Mouse (Mus musculus) gastrocnemius, adult 18-20 months (tissue): Measurements from ENCODE around the gene Pycr1. TPM values are rescaled to one million over a fixed set of nuclear protein-coding genes. Genes with fewer than 3 reads are reported as not detected.

Experiments used
- DNase-seq: peaks from one replicate; pipeline ENCODE4 v3.0.0; 2021; ENCODE audit warnings: low spot score
- total RNA-seq, 2 experiments: library from RNA; stranded (reverse); gene quantifications; 2 replicates each; pipeline ENCODE4 v1.2.3; 2021

Pycr1 gene
- total RNA-seq, 2 experiments from 2014 or later: 2.8 to 3.2 TPM

DNA sequence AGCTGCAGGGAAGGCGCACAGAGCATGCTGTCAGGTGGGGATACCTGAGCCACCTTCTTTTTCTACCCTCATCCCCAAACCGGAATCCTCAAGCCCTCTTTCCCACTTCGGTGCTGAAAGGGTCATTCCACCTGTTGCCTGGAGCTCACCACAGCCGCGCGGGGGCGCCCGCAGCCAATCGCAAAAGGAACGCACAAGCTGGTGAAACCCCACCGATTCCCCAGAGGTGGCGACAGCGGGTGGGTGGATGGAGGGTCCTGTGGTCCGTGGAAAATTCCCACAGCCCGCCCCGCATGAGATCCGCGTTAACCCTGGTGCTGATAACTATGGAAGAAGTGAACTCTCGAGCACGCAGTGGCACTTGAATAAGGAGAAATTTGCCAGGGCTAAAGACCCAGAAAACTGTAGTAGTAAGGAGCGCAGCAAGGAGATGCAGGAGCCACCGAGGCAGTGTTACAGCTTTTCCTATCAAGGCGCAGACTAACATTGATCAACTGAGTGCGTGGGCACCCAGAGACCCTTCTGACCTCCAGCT lies 15.4 kb upstream of the Pycr1 start:
- peak; percentile 81 for DNase-seq

DNA sequence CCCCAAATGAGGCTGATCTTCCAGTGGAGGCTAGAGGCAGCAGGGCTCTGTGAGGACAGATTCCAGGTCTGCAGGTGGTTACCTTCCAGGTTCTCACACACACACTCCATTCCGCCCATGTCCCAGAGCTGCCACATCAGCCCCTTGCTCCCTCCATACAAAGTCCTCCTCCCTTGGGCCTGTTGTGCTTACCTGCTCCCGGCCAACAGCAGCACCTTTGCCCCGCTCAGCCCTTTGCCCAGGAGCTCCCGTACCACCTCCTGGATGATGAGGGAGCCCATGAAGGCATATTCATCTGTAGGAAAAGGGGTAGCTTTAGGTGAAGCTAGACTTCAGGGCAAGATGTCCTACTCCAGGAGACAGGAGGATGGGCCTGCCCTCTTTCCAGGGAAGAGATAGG lies 13.7 kb upstream of the Pycr1 start:
- no peak for DNase-seq

DNA sequence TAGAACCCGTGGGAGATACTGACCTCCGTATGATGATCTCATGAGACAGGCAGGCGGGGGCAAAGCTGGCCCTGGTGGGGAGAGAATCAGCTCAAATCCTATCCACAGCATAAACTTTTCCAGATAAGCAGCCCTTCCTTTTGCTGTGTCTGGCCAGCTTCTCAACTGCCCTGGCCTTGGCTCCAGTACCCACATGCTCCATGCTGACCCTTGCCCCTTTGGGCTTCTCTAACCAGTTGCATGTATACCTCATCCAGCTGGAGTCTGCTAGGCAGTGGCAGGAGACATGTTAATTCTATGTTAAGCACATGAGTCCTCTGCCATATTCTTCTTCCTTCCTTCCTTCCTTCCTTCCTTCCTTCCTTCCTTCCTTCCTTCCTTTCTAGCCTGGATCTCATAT lies 11.2 kb upstream of the Pycr1 start:
- no peak for DNase-seq

DNA sequence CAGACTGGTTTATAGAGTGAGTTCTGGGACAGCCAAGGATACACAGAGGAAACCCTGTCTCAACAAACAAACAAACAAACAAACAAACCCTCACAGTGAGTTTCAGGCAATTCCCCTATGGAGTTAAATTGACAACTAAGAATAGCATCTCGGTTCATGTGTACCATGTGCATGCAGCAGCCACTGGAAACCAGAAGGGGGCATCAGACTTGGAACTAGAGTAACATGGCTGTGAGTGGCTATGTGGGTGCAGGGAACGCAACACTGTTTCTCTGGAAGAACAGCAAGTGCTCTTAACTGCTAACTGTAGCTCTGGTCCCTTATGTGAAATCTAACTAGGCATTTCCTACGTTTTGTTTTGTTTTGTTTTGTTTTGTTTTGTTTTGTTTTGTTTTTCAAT lies 8.3 kb upstream of the Pycr1 start:
- no peak for DNase-seq

DNA sequence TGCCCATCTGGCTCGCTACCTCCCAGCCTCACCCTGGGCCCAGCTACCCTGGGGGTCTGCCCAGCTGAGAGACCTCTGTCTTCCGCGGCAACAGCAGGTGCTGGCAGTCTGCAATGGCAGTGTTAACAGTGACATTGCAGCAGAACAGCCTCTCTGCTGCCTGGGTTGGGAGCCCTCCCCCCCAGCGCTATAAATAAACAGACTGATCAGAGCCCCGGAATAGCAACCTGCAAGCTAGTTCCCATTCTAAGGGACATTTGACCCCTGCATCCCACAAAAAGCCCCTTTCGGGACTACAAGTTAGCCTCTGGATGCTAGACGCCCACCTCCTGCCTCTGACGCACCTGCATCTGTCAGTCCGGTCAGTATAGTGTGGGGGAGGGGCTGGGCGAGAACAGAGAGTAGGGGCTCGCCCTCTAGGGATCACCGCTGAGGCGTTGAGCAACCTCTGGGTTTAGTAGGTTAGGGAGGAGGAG lies 4.5 kb upstream of the Pycr1 start, which contains the start of gene Myadml2:
Gene Myadml2 (minus strand): TSS at position 158 of the 476 bp plus-strand sequence.
- DNase-seq: peak; percentile 70

DNA sequence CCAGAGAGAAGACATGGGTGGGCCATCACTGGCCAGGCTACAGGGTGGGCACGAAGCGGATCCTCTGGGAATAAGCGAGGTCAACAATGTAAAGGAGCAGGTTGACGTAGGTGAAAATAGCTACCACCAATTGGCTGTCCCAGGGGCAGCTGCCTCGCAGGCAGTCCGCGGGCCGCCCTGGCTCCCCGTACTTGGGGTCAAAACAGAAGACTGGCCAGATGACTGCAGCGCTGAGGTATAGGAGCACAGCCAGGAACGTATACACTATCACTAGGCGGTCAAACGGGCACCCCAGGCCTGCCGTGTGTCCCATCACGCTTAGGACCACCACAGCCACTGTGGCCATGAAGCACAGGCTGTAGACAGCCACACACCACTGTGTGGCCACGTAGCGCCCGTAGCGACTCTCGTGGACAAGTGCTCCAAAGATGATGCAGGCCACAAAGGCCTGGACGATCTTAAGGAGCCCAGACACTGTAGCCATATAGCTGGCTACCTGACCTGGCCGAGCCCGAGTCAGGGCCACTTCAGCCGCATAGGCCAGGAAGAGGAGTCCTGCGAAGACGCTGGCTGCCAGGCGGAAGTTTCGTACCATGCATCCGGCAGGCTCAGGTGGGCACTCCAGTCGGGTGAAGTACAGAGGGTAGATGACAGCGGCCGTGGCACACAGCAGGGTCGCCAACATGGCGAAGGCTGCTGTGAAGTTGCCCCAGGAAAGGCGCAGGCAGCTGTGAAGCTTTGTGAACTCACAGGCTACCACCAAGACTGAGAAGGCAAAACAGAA lies 3.7 kb upstream of the Pycr1 start:
- DNase-seq: no peak

DNA sequence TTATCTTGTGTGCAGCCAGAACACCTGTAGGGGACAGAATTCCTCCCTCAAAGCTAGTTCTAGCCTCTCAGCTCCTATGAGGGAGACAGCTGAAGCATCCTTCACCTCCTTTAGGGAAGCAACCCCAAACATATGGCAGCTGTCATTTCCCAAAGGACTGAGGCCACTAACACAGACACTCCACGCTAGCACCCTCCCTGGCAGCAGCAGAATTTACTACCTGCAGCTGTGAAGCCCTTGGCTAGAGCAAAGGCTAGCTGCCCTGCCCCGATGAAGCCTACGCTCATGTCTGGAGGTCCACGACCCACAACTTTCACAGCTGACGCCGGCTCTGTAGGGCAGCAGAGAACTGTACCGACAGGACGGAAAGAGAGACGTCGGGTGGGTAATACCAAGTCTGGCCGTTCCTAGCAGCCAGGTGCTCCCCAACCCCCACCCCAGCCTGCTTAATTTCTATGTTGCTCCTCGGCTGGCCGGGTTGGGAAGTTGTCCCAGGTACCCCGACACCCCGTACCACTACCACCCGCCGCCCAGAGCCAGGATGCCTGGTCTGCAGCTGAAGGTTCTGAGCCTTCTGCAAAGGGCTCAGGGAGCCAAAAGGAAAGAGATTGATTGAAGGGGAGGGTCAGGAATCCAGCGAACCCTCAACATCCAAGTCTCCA lies 499 bp downstream of the Pycr1 start:
- DNase-seq: no peak

DNA sequence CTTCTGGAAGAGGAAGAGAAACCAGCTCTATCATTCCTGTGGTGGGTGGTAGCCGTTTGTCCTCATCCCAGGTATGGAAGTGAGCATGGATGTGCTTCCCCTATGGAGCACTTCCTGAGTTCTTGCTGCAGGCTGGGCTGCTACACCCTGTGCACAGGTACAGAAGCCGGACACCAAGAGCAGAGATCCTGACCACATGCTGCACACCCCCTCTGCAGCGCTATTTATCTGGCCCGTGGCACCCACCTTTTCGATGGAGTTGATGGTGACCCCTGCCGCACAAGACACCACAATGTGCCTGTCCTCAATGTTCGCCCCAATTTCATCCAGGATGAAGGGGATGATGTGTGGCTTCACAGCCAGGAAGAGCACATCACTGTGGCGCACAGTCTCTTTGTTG lies 1.7 kb downstream of the Pycr1 start:
- DNase-seq: no peak

DNA sequence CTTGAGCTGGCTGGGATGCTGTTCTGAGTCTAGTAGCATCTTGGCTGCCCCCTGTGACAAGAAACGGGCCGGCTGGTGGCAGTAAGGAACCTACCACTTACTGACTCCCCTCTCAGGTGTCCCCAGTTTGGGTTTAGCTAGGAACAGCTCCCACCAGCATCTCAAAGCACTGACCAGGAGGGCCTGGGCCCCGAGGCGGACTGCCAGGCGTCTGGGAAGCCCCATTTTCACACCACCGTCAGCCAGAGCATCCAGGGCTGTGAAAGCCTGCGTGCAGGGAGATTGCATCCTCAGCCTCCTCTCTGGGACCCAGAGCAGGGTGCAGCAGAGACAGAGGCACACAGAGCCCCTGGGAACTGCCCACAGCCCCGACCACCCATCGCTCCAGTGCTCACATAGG lies 2.3 kb downstream of the Pycr1 start:
- no peak for DNase-seq

DNA sequence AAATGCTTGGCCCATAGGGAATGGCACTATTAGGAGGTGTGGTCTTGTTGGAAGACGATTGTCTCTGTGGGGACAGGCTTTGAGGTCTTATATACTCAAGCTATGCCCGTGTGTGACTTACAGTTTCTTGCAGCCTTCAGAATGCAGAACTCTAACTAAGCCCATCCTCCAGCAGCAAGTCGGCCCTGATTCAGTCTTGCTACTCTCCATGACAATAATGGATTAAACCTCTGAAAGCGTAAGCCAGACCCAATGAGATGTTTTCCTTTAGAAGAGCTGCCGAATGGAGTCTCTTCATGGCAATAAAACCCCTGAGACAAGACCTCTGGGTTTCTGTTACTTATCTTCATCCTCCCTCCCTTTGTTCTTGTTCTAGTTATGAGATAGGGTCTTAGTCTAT lies 8.8 kb downstream of the Pycr1 start:
- DNase-seq: no peak

DNA sequence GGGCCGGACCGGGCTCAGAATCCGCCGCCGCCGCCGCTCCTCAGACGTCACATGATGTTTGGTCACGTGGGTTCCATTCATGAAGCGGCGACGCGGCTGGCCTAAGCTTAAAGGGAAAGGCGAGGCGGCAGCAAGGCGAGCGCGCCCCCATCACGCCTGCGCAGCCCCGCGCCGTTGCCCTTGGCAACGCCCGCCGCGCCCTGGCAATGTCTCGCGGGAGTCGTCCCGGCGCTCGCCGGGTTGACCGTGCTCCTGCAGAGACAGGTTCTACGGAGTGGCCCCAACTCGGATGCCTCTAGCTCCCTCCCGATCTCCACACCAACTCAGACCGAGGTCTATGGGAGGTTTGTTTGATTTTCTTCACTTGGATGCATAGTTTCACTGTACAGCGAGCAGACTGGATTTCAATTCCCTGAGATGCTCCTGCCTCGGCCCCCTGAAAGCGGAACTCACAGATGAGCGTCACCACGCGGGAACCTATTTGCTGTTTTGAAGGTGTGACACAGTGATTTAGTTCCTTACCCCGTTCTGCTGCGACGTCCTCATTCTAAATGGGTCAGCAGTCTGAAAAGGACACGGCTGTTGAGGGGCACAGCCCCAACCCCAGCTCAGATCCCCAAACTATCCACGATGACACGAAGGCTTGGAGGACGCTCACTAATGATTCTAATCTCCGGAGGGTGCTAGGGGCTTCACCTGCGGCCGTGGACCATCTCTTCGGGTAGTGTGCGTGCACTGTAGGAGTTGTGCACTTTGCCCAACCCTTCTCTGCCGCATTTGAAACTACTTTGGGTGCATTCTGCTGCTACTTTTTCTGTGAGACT lies 9.8 kb downstream of the Pycr1 start, which contains the start of gene Mafg:
Gene Mafg (minus strand): TSS at position 81 of the 824 bp plus-strand sequence.
- peak; percentile 92 for DNase-seq

DNA sequence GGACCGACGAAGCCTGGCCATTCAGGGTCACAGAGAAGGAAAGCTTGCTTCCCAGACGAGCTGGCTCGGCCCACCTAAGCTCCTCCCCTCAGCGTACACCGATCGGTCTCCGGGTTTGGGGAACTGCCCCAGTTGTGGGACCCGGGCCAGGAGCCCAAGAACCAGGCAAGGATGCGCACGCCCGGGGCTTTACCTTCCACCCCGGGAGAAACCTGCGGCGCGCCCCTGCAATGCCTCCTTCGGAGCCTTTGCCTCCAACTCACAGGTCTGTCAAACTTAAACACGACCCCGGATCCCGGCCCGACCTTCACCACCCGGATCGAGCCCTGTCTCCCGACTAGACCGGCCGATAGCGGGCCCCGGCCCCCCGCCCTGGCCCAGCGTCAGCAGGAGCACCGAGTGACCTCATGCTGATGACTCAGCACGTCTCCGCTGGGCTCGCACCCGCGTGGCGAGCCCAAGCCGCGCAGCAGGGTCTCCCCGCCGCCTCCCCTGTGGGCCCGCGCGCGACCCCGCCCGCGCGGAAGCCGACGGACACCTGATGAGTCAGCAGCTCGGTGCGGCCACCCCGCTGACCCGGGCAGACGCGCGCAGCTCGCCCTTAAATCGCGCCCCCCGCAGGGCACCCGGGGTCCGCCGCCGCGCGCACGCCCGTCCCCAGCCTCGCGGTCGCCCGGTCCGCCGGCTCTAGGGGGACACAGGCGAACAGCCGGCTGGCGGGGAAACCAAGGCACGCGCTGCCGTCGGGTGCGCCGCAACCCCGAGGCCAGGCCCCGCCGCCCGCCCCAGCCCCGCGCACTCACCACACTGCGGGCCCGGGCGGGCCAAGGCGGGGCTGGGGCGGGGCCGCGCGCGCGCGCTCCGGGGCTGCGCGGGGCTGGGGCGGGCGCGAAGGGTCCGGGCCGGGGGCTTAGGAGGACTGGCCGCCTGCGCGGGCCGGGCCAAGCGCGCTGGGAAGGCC lies 10.7 kb downstream of the Pycr1 start:
- peak; percentile 79 for DNase-seq

DNA sequence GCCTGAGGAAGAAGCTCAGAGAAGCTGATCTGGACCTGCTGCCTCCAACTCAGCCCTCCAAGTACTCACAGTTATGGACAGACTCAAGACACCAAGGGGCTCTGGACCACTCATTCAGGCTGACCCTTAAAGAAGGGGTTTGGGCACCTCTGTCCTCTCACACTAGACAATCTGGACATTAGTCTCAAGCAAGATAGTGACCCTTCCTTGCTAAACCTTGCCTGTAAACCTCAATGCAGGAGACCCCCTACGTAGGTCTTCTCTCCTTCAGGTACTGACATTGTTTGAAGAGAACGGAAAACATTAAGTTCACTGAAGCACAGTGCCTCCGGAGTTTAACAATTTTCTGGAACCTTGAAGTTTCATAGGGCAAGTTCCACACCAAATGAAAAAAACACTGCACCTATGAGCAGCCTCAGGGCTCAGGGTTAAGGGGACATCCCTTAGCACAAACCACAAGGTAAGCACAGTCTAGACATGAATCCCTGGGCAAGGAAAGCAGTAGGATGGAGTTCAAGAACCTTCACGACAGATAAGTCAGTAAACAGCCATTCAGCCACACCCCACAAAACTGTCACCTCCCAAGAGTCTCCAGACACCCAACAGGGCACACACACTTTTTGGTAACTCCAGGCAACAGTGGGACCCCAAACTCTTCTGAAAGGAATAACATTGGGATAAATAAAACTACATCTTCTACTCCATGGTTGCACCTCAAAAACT lies 11.7 kb downstream of the Pycr1 start:
- DNase-seq: no peak

DNA sequence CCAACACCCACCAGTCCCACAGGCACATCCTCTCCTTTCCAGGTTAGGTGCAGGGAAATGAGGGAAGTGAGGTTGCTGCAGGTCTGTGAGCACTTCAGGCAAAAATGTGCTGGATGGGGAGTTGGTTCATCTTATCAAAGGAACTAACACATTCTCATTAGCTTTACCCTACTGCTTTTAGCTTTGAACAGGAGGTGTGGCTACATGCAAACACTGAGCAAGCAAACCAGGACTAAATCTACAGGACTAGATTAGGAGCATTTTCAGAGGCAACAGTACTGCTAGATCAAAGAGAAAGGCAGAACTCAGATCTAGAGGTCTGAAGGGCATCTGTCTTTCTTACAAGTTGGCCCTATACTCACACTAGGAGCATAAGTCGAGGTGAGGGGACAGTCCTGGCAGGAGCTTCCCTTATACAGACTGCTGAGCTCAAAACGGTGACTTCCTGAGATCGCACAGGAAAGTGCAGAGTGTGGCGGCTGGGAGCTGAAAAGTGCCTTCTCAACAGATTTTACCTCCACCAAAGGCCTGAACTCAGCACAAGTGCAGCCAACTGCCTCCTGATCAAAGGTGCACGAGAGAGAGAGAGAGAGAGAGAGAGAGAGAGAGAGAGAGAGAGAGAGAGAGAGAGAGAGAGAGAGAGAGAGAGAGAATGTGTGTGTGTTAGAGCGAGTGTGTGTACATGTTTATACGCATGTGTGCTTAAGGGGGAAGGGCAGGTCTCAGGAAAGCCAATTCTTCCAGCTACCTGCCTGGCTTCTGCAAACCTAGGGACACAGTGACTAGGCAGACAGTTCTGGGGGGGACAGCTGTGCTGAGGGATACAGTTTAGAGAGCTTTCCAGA lies 12.5 kb downstream of the Pycr1 start:
- DNase-seq: no peak

DNA sequence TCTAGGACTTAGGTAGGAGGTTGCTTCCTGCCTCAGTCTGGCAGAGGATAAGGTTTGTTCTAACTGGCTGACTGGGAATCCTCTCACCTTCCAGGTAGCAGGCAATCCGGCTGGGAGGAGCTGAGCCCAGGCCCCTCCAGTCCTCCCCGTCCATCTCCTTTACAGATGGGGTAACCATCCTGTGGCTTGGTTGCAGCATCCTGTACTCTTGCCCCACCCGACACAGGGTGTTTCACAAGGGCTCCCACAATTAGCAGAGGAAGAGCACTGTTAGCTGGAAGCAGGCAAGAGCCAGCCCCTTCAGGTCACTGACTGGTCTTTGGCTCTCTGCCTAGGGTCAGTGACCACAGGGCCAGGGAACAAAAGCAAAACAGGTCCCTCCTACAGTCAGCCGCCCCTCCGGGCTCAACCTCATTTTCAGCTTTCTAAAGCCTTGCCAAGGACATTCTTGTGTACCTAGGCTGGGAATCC lies 13.1 kb downstream of the Pycr1 start:
- DNase-seq: no peak

DNA sequence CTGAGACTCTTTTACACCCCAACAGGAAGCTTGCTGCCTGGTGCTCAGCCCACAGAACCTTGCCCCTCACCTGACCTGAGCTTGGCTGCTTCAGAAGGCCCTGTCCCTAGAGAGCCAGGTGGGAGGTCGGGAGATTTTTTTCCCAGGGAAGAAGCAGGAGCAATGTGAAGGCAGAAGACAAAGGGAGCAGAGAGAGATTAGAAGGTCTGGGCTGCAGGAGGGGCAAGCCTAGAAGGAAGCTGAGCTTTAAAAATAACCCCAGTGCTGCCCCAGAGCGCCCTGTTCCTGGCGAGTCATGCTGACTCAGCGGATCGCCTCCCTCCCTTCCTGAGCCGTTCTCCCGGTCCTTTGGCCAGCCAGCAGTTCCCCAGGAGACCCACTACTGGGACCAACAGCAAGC lies 13.7 kb downstream of the Pycr1 start:
- DNase-seq: peak; percentile 79

DNA sequence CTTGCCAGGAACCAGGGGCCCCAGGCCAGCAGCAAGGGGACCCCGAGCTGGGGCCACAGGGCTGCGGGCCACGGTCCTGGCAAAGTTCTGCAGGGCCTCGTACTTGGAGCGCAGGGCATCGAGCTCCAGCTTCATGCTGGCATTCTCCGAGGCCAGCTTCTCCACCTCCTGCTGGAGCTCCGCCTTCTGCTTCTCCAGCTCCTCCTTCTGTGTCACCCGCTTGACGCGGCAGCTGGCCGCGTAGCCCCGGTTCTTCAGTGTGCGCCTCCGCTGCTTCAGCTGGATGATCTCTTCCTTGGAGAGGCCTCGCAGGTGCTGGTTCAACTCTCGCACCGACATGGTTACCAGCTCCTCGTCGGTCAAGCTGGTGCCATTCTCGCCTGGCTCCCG lies 14.2 kb downstream of the Pycr1 start:
- DNase-seq: no peak

DNA sequence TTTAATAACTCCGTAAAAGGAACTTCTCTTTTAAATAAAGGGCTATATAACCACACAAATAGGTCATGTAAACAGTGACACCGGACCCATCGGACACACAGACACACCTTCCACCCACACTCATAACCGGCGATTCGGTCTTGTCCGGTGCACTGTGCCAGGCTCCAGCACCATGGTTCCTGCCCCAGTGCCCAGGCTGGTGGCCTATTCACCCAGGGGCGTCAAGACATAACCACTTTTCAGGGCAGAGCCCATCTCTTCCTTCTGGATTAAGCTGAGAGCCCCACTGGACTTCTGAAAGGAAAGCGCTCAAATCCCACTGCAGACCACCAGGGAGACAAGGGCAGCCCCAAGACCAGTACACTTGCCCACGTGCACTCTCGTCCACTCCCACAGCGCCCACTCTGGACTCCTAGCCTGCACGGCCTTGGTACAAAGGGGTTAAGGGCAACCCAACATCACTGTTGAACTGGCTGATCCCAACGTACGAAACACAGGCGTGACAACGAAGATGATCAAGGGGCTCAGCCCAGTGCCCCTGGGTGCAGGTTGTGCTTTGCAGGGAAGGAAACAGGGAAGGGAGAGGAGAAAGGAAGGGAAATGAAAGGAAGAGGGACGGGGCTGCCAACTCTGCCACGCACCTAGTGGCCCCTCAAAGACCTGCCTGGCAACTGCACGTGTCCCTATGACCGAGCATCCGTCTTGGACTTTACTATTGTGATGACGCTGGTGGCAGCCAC lies 14.8 kb downstream of the Pycr1 start:
- no peak for DNase-seq
